Mouse (Mus musculus): ENCODE results near the gene Dlgap1. TPM values are rescaled to one million over a fixed set of nuclear protein-coding genes. Genes with fewer than 3 reads are reported as not detected.

Gene Dlgap1
- 1.4 and 2.7 TPM in 2 replicates for polyA plus RNA-seq (2012; rRNA removed)

GRCm38 (mm10) chr17:69969021-69969815 lies at the start of gene Dlgap1:
TSS of gene Dlgap1 (plus strand) at chr17:69969073.

GRCm38 (mm10) chr17:70853436-70853905 lies 884.6 kb downstream of the Dlgap1 start, which contains the start of gene Tgif1:
TSS of gene Tgif1 (minus strand) at chr17:70853546.

All from colon, adult 2 months (tissue).